ENCODE assay signal across 9 mouse cellular contexts in genomic region chr7:123039302-123039701, GRCm38 (mm10).
A peak's percentile ranks its signal among the peaks of the same experiment; 100 is the strongest.
DNase-seq lines count a peak whose midpoint lies in the region; ATAC-seq lines count a peak whose summit lies in the region.
"Had no signal": no experiment of that assay in that cellular context is flagged by ENCODE, and none has a peak within 500 bp of the region (broad histone marks: within the 10 kb centered on the region; RNA-seq: fewer than 3 reads in every experiment).

No protein-coding gene starts in this region.

- no peaks in the 10 kb centered on the region for H3K9me3 ChIP-seq in limb, embryonic 11.5 days (ENCODE audit: control insufficient read depth, low read length)
- no peaks in the 10 kb centered on the region for H3K9me3 ChIP-seq in limb, embryonic 10.5 days (replicated peaks)
- H3K9me3 ChIP-seq: heart, embryonic 15.5 days had no signal

- no peak for ATAC-seq in limb, embryonic 11.5 days (ENCODE audit: insufficient number of reproducible peaks, low FRiP score, low TSS enrichment, low read depth)

- H3K4me1 ChIP-seq in limb, embryonic 11.5 days (ENCODE audit: control insufficient read depth, insufficient read depth, low read length), result 0 out of 2 replicates have a peak, but pooled peaks cover 2% of the 10 kb centered on the region
- H3K4me1 ChIP-seq in limb, embryonic 10.5 days, result no peaks in the 10 kb centered on the region
- H3K4me1 ChIP-seq: heart, embryonic 15.5 days had no signal

- no peaks in the 10 kb centered on the region for H3K36me3 ChIP-seq in limb, embryonic 11.5 days (ENCODE audit: control insufficient read depth, insufficient read depth, low read length)
- no peaks in the 10 kb centered on the region for H3K36me3 ChIP-seq in limb, embryonic 10.5 days
- H3K36me3 ChIP-seq: heart, embryonic 15.5 days had no signal

- DNase-seq in limb, embryonic 11.5 days (ENCODE audit: low spot score), result peak; percentile 36
- DNase-seq in limb, embryonic 10.5 days (ENCODE audit: low spot score), result no peak
- peak; percentile 79 for DNase-seq in ES-CJ7 (ENCODE audit: low read depth, low spot score)
- peak; percentile 80 for DNase-seq in ZHBTc4 (ENCODE audit: low read depth, low spot score)
- peak; percentile 53 for DNase-seq in naive thymus-derived CD4-positive, alpha-beta T cell, adult 2 months (ENCODE audit: low read depth)
- DNase-seq in frontal cortex, postnatal 36 days (ENCODE audit: low spot score in 2 of 2), result no peak
- DNase-seq in heart, adult 9 months (ENCODE audit: low spot score in 2 of 2), result no peak
- DNase-seq: layer of hippocampus, adult 9-11 months had no signal

- no peaks in the 10 kb centered on the region for H3K27me3 ChIP-seq in limb, embryonic 11.5 days (ENCODE audit: control insufficient read depth, insufficient read depth, low read length)
- no peaks in the 10 kb centered on the region for H3K27me3 ChIP-seq in limb, embryonic 10.5 days (ENCODE audit: low read depth, poor library complexity, severe bottlenecking)
- H3K27me3 ChIP-seq: heart, embryonic 15.5 days had no signal

- H3K4me2 ChIP-seq in limb, embryonic 11.5 days (ENCODE audit: low read depth, severe bottlenecking), result no peak overlapping the region
- H3K4me2 ChIP-seq: heart, embryonic 15.5 days had no signal

- no peak overlapping the region for H3K27ac ChIP-seq in limb, embryonic 11.5 days (replicated peaks; ENCODE audit: low read depth, low read length)
- H3K27ac ChIP-seq in limb, embryonic 10.5 days, result no peak overlapping the region
- H3K27ac ChIP-seq: heart, embryonic 15.5 days had no signal

- H3K4me3 ChIP-seq in limb, embryonic 11.5 days (ENCODE audit: low read depth, low read length), result no peak overlapping the region
- H3K4me3 ChIP-seq in limb, embryonic 10.5 days, result no peak overlapping the region
- H3K4me3 ChIP-seq: heart, embryonic 15.5 days had no signal

- H3K9ac ChIP-seq in limb, embryonic 11.5 days (ENCODE audit: low read length), result no peak overlapping the region
- H3K9ac ChIP-seq: heart, embryonic 15.5 days had no signal

Comparison
In these comparisons a context has a peak if more than half of its experiments do, and no peak if none do; other contexts are left out.
1. DNase-seq: peak in limb, embryonic 11.5 days (single experiment), ES-CJ7 (single experiment), ZHBTc4 (single experiment) and naive thymus-derived CD4-positive, alpha-beta T cell, adult 2 months (single experiment); none in limb, embryonic 10.5 days (single experiment), frontal cortex, postnatal 36 days (0 of 2) and heart, adult 9 months (0 of 2).